Mouse (Mus musculus): ENCODE measurements around the gene Gabra2.

Gene Gabra2

DNA sequence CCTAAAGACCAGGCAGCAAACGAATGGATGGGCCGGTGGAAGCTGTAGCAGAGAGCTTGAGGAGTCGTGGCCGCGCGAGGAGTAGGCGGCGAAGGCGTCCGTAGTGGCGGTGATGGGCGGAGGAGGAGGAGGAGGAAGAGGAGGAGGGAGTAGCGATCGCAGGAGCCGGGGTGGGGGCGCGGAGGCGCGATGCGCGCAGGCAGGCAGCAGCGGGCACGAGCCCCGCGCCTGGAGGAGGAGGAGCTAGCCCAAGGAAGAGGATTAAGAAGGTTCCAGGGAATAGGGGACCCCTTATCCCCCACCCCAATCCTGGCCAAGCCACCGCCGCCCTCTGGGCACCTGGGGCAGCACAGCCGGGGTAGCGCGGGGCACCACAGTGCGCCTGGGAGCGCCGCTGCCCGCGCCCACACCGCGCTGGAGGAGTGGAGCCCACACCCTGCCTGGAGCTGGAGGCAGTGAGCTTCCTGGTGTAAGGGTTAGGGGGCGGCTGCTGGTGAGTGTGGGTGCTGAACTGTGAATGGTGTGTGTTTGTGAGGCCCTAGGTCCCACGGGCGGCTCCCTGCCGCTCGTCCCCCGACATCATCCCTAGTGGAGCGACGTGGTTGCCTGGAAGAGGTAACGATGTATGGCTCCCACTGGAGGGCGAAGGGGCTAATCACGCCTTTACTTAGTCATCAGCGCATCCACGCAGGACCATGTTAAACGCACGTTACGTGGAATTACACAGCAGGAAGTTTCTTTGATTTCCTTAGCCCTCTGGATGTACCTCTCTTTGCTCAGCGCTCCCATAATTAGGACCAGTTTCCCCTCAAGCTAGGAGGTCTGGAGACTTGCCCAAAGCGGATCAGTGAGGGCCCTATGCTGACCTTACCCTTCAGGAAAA, at the start of gene Gabra2:
Gene Gabra2 (minus strand): TSS at position 125 of the 883 bp plus-strand sequence.
- peak; percentile 2 for DNase-seq

DNA sequence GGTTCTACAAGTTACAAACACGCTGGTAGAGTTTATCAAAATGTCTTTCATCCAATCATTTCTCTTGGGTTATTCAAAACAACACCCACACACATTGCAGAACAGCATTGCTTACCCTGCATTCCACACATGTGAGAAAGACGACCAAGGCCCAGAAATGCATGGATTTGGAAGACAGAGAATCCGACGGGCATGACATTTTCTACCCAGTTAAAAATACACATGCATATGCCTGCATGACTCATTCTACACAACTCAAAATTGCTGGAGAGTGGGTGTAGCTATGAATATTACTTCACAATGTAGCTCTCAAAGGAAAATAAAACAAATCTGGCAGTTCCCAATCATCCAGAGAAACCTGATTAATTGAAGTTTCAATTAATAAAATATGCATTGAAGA, 41.0 kb upstream of the Gabra2 start:
- no peak for DNase-seq

DNA sequence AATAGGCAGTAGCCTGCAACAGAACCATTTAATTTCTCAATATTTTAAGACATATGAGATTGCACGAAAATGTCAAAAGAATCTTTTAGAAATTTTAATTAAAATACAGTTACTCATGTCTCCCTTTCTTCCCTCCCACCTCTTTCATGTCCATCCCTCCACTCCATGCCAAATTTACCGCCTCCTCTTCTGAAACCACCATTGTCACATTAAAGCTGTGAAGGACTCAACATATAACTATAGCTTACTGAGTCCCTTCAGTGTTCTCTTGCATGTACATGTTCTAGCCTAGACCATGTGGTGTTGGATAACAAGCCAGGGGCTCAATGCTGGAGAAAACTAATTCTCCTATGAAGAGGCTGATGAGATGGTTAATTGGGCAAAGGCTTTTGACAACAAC, 40.2 kb upstream of the Gabra2 start:
- no peak for DNase-seq

GRCm38 (mm10) chr5:71127721-71128120, 32.1 kb upstream of the Gabra2 start:
- DNase-seq: no peak

DNA sequence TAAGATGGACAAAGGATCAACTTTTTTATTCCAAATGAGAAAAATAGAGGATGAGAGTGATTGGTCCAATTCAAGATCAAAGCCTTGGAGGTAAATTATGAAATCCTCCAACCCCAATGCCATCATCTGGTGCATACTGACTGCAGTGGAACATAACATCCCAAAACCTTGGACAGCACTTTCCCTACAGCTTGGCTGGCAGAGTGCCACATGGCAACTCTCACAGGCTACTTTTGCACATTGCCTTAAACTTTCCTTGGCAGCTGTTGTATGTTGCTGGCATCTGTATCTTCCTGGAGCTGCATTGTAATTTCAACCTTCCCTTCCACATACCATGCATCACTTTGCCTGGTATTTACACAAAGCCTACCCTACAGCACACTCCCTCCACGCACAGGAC, 19.6 kb upstream of the Gabra2 start:
- no peak for DNase-seq

DNA sequence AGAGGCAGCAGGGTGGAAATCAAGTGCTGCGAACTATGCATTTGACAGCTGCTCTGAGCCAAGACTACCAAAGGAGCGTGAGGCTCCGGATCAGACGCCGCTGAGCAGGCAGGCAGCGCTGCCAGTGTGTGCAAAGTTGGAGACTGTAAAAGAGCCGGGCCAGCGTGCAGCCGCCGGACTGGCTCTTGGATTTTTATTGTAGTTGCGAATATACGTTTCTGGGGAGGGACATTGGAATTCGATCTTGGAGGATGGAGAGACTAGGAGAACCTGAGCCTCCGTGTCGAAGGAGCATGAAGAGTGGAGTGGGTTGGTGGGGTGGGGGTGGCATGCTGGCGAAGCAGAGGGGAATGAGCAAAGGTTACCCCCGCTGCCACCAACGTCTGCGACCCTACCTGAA, 469 bp downstream of the Gabra2 start:
- no peak for DNase-seq

- DNase-seq: no peak
Observed at GRCm38 (mm10) chr5:71094776-71095175, 873 bp downstream of the Gabra2 start.

- no peak for DNase-seq
Observed at GRCm38 (mm10) chr5:71093807-71094206, 1.8 kb downstream of the Gabra2 start.

DNA sequence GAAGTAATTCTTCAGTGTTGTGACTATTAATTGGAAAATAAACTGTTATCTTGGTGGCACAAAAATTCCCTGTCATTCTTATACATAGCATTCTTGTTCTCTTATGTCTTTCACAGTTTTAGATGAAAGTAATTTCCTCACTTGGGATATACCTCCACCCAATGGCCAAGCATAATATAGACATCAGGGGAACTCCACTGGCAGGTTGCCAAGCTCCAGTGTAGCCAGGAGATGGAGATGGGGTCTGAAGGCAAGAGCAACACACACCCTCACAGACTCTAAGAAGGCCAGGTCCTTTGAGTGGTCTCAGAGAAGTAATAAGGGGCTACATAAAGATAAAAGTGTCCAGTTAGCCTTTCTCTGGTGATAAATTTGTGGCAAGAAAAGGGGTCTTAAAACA, 3.2 kb downstream of the Gabra2 start:
- no peak for DNase-seq

- no peak for DNase-seq
Observed at GRCm38 (mm10) chr5:71091926-71092325, 3.7 kb downstream of the Gabra2 start.

DNA sequence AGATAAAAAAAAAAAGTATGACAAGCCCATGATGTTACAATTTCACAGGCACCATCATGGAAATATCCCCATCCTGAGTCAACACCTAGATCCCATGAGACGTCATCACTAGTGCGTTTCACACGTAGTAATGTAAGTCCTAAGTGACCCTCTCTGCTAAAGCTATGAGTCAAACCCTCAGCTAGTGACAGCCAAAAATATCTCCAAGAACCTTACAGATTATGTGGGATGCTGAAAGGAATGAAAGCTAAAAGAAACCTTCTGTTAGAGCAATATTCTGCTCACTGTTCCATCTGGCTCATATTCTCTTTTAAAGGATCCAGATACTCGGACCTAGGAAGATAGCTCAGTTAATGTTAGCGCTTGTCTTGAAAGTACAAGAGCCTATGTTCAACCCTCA, 16.8 kb downstream of the Gabra2 start:
- DNase-seq: no peak

DNA sequence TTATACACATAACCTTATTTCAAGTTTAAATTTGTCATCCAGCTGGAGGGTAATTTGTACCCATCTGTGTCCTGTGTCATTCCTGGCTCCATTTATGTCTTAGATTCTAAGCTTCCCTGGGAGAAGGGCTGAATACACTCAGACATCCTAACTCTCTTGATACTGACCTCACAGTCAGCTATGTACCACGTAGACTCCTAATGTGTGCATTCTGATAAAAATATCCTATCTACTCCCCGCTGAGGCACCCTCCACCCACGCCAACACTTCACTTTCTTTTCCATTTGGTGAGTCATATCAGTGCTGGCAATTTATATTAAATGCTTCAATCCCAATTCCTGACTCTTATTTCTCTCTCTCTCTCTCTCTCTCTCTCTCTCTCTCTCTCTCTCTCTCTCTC, 34.0 kb downstream of the Gabra2 start:
- DNase-seq: no peak

DNA sequence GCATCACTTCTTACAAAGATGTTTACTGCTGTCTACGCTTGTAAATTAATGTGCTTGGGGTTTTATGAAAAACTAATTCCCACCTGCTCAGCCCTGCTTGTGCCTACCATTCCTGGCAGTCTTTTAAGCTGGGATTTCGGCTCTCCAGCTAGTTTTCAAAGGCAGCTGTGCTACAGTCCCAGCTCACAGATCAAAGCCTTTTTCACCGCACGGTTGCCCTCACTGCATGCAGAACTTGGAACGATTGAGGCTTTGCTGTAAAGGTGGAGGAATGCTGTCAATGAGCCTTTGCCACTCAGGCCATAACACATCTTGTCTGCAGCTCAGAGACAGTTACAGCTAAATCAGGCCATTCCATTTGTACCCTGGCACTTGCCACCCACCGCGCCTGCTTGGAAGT, 37.6 kb downstream of the Gabra2 start:
- no peak for DNase-seq

DNA sequence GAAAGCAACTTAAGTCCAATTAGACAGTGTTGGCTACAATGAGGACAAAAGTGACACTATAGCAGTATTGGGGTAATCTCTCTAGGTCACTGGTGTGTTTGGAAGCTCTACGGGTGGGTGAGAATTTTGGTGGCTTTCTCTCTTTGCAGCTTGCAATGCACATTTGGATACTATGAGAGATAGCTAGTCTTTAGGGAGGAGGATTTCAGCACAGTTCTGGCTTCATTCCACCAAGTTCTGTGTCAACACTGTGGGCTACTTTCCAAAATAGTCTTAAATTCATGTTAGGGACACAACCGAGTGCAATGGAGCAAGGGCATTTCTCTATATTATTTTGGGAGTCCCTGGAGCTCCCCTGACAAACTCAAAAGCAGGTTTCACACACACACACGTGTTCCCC, 58.3 kb downstream of the Gabra2 start:
- no peak for DNase-seq

- no peak for DNase-seq
Observed at GRCm38 (mm10) chr5:71025956-71026355, 69.7 kb downstream of the Gabra2 start.

- DNase-seq: no peak
Observed at GRCm38 (mm10) chr5:71011751-71012150, 83.9 kb downstream of the Gabra2 start.

DNA sequence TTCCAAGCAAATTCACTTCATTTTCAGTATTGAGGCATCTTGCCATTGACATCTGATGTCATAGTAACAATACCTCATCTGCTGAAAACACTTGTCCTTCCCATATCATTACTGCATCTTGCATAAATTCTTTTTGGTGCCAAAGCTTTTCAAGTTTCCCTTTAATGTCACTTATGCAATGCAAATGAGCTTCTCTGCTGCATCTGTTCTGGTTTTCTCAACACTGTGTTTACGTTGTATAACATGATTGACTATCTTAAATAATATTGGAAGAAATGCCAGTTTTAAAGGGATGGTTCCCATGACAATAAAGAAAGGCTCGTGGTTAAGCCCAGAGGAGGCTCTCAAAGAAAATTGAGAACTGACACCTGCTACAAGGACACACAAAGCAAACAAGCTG, 84.4 kb downstream of the Gabra2 start:
- no peak for DNase-seq

DNA sequence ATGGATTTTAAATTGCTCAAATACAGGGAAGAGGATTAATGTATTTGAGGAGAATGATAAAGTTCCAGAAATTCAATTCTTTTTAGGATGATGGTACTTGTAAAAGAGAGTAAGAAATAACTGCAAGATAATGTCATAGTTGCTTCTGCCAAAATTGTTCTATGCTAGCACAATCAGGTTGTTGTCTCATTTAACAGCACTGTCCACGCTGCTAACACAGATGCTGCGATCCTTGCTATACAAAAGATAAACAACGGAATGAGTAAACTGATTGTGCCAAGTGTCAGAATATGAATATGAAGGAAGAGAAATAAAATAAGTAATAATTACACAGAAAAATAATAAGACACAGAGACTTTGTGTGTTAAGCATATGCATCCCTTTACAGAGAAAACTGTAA, 84.9 kb downstream of the Gabra2 start:
- DNase-seq: no peak

DNA sequence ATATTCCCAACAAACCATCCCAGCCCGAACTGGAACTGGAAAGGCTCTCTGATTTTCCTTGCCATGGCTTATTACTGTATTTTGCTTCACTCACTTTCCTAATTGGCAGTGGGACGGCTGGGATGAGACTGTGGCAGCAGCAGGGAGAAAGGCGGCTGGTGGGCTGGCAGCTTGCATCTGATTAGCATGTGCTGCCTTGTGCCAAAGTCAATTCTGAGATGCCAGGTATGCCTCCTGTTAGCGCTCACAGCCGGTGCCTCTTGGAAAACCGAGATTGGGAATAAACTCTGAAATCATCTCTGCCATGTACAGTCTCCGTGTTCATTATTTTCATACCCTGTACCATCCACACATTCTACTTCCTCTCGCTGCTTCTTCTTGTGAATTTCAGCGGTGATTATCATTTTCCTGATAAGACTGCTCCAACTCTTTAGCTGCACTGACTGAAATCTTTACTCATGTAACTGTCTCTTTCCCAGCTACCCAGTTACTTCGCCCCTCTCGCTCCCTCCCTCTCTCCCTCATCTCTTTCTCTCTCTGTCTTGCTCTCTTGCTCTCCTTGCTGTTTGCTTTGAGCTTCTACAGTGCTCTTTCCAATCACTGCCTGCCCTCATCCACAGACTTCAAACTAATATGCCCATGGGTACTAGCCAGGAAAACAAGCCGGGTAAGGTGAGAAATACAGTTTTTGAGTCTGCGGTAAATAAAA, 99.9 kb downstream of the Gabra2 start:
- no peak for DNase-seq

DNA sequence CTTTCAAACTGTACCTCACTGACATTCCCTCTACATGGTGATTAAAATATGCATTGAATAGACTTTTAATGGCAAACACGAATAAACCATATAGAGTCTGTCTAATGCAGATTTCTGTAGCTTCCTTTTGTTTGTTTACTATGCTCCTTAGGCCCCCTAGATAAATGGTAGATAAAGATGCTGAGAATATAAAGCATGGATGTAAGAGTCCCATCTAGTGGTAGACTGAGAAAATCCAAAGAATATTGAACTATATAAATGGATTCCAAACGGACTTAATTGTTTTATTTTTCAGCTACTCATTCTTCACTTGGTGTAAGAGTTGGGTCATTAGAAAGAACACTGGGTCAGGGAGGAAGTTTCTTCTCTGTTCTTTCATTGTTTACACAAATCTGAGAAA, 102.4 kb downstream of the Gabra2 start:
- DNase-seq: no peak

- DNase-seq: no peak
Observed at GRCm38 (mm10) chr5:70990891-70991290, 104.8 kb downstream of the Gabra2 start.

Data from lung, postnatal 10 days (tissue).